Mouse (Mus musculus) ES-E14 (cell line): Measurements from ENCODE around the gene Flt3.

Experiments
- CHD2 ChIP-seq: IDR thresholded peaks from 2 replicates; pipeline ENCODE4 v1.6.1; 2014; ENCODE audit warnings: mild to moderate bottlenecking, low read depth, low read length, inconsistent platforms
- HCFC1 ChIP-seq: IDR thresholded peaks from 2 replicates; pipeline ENCODE4 v1.6.1; 2012; ENCODE audit warnings: low read length, inconsistent platforms, borderline replicate concordance; ENCODE audit not compliant: insufficient read depth
- MAFK ChIP-seq: IDR thresholded peaks from 2 replicates; pipeline ENCODE4 v1.6.1; 2014; ENCODE audit warnings: mild to moderate bottlenecking, low read depth, low read length, inconsistent platforms; ENCODE audit not compliant: insufficient read depth
- ZC3H11A ChIP-seq: IDR thresholded peaks from 2 replicates; pipeline ENCODE4 v1.6.1; 2012; ENCODE audit warnings: low read depth, mild to moderate bottlenecking, inconsistent platforms, low read length, borderline replicate concordance
- ZNF384 ChIP-seq: IDR thresholded peaks from 2 replicates; pipeline ENCODE4 v1.6.1; 2012; ENCODE audit warnings: low read depth, low read length, inconsistent platforms

GRCm38 (mm10) chr5:147351931-147352330 is 48.4 kb downstream of the Flt3 start:
- TF ChIP-seq MAFK (no peak), HCFC1 (no peak), ZNF384 (no peak), ZC3H11A (no peak), CHD2 (no peak)
